Mouse (Mus musculus) neural tube, embryonic 14.5 days (tissue): ENCODE measurements at regions not wholly inside any gene's neighbourhood (a gene's known extent, or its start where the extent isn't known, plus 50 kb on each side); places are given as distances from the start of the nearest gene placed in this dataset.

Source experiments
- ATAC-seq: fragments of 200-750 bp; cut with Nextera tagmentation; 2 replicates; pipeline ENCODE4 v1.8.0; 2017; ENCODE audit warnings: low read depth, mild to moderate bottlenecking, moderate TSS enrichment, moderate library complexity
- H3K27ac ChIP-seq: fragments of 300-500 bp; sonication (generic); 2 replicates; pipeline ENCODE4 v1.5.1; 2014; ENCODE audit warnings: low read depth, mild to moderate bottlenecking, control low read depth, low read length, moderate library complexity, mixed read lengths
- H3K27me3 ChIP-seq: fragments of 300-500 bp; sonication (generic); 2 replicates; pipeline ENCODE4 v1.6.1; 2014; ENCODE audit warnings: low read length; ENCODE audit not compliant: control insufficient read depth, insufficient read depth
- H3K36me3 ChIP-seq: fragments of 300-500 bp; sonication (generic); 2 replicates; pipeline ENCODE4 v1.6.1; 2014; ENCODE audit warnings: low read length, mixed read lengths; ENCODE audit not compliant: control insufficient read depth, insufficient read depth
- H3K4me1 ChIP-seq: fragments of 300-500 bp; sonication (generic); 2 replicates; pipeline ENCODE4 v1.6.1; 2014; ENCODE audit warnings: low read length; ENCODE audit not compliant: control insufficient read depth, insufficient read depth
- H3K4me2 ChIP-seq: fragments of 300-500 bp; sonication (generic); 2 replicates; pipeline ENCODE4 v1.6.1; 2014; ENCODE audit warnings: mild to moderate bottlenecking, low read depth, low read length, control low read depth
- H3K4me3 ChIP-seq: fragments of 300-500 bp; sonication (generic); 2 replicates; pipeline ENCODE4 v1.5.1; 2014; ENCODE audit warnings: low read depth, low read length, control low read depth, mixed read lengths
- H3K9ac ChIP-seq: fragments of 300-500 bp; sonication (generic); replicated peaks from 2 replicates; pipeline ENCODE4 v1.6.1; 2014; ENCODE audit warnings: low read depth, mild to moderate bottlenecking, control low read depth, low read length, mixed read lengths
- H3K9me3 ChIP-seq: fragments of 300-500 bp; sonication (generic); 2 replicates; pipeline ENCODE4 v1.6.1; 2016; ENCODE audit warnings: low read length; ENCODE audit not compliant: control insufficient read depth
- WGBS: fragments of 180-500 bp; shearing (Covaris S2); extraction: QIAGEN DNeasy Blood & Tissue Kit; methylation state at CpG from one replicate; pipeline ENCODE4 v1.1.7; 2014; 5-methylcytosine and 5-hydroxymethylcytosine counted together

DNA sequence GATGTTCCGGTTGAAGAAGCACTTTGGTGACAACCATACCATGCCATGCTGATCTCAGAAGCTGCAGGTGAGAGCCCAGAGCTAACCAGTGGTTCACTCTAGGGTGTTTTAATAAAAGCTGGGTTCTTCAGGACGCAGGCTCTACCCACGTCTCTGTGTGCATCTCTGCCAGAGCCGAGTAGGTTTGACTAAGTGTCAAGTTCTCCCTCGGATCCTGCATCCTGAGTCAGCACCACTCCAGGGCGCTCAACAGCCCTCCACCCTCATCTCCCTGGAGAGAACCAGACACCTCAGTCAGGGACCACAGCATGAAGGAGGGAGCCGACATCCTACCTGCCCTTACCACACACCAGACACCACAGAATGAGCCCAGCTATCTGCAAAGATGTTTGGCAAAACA, 134.0 kb upstream of the Hdac4 start:
- Histone ChIP-seq H3K9me3 (no peaks in the 10 kb centered on the region), H3K27me3 (no peaks in the 10 kb centered on the region), H3K27ac (no peak overlapping the region), H3K4me3 (no peak overlapping the region), H3K4me2 (no peak overlapping the region), H3K9ac (no peak overlapping the region), H3K36me3 (no peaks in the 10 kb centered on the region), H3K4me1 (no peaks in the 10 kb centered on the region)
- WGBS = 85% methylated on average over 7 of the region's 7 CpGs
- ATAC-seq = no peak

DNA sequence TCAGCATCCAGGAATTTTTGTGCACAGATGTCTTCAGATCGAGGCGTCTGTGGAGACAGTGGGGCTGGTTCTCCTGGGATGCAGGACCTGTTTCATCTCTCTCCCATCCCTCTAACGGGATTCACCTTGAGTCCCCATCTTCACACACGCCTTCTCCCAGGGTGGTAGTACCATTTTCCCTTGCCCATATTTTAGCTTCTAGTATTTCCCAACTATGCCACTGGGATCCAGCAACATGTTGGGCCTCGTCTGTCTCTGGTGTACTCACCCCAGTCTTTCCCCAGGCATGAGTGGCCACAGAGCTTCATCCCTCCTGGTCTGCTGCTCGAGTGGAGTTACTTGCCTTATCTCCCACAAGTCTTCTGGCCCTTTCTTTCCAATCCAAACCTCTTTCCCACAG, 131.6 kb upstream of the Hdac4 start:
- 95% methylated on average over 6 of the region's 6 CpGs for WGBS

DNA sequence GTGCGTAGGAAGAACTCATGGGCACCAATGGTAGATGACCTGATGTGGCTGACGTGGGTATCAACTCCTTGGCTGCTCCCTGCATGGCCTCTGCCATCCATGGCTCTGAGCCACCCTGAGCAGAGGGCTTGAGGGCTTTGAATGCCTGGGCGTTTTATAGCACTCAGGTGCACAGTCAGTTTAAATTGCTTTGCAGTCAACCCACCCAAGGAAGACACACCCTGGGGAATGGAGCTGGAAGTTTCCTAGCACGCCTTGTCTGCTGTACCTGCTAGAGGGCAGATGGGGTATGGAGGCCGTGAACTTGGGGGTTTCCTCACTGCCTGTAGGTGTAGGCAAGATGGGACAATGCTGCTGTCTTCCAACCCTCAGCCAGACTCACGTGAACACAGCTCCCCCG, 129.8 kb upstream of the Hdac4 start:
- no peak overlapping the region for H3K27ac ChIP-seq
- H3K27me3 ChIP-seq = no peaks in the 10 kb centered on the region
- H3K9me3 ChIP-seq = no peaks in the 10 kb centered on the region
- ATAC-seq = no peak
- H3K4me2 ChIP-seq = no peak overlapping the region
- no peak overlapping the region for H3K4me3 ChIP-seq
- 85% methylated on average over 7 of the region's 7 CpGs for WGBS
- H3K4me1 ChIP-seq = no peaks in the 10 kb centered on the region
- H3K9ac ChIP-seq = no peak overlapping the region
- H3K36me3 ChIP-seq = no peaks in the 10 kb centered on the region

More for the DNA sequence above, 131.6 kb upstream of the Hdac4 start:
- no peak overlapping the region for H3K4me2 ChIP-seq
- no peak overlapping the region for H3K4me3 ChIP-seq
- H3K9me3 ChIP-seq = no peaks in the 10 kb centered on the region
- no peaks in the 10 kb centered on the region for H3K4me1 ChIP-seq
- H3K36me3 ChIP-seq = no peaks in the 10 kb centered on the region
- H3K27ac ChIP-seq = no peak overlapping the region
- no peaks in the 10 kb centered on the region for H3K27me3 ChIP-seq
- H3K9ac ChIP-seq = no peak overlapping the region
- ATAC-seq = no peak

DNA sequence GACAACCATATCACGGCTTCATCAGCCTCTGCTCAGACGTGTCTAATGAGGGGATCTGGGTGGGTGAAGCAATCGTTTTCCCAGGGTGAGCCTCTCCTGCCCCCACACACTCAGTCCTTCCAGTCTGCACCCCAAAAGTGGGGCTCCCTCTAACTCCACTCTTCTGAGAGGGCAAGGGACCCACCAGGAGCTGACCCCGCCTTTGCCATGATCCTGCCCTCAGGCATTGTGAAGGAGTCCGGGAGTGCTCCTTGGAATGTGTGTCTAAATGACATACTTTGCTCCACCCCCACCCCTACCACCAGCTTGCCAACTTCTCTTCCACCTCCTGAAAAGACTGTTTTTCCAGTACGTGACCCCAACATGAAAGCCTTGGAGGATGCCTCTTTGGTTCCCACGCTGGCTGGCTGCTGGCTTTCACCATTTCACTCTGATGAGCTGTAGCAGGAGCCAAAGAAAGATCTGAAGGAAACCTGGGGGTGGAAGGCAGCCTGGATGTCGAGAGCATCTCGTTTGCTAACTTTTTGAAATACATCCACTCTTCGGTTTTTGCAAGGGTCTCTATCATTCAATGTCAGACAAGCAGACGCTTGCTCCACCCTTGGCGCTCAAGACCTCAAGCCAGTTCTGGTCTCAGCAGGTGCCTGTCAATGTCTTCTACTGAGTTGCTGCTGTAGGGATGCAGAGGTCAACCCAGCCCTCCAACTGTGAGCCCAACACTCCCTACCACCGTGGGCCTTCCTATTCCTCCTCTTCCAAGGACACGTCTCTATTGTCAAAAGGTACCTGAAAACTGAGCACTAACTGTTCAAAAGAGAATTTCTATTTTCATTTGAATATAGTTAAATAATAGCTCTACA, 128.8 kb upstream of the Hdac4 start:
- no peaks in the 10 kb centered on the region for H3K4me1 ChIP-seq
- WGBS = 55% methylated on average over 14 of the region's 14 CpGs
- H3K4me3 ChIP-seq = no peak overlapping the region
- no peaks in the 10 kb centered on the region for H3K9me3 ChIP-seq
- no peak overlapping the region for H3K27ac ChIP-seq
- no peak for ATAC-seq
- no peaks in the 10 kb centered on the region for H3K36me3 ChIP-seq
- no peak overlapping the region for H3K4me2 ChIP-seq
- H3K27me3 ChIP-seq = no peaks in the 10 kb centered on the region
- no peak overlapping the region for H3K9ac ChIP-seq

DNA sequence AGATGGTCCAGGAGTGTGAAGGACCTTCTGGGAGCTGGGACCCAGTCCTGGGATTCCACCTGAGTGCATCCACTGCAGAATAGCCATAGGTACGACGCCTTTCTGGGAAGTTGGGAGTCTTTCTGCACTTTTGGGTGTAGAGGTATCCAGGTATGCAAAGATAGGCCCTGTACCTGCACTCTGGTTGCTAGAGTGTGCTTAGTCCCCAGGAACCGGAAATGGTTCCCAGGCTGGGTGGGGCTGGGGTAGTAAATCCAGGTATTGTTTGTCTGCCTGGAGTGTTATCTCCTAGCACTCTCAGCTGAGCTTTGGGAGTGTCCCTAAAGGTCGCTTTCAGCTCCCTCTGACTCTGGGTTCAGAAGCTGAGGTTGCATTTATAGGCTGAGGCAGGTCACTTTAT, 121.6 kb upstream of the Hdac4 start:
- H3K4me1 ChIP-seq = no peaks in the 10 kb centered on the region
- no peak overlapping the region for H3K27ac ChIP-seq
- no peaks in the 10 kb centered on the region for H3K27me3 ChIP-seq
- no peaks in the 10 kb centered on the region for H3K36me3 ChIP-seq
- H3K9me3 ChIP-seq = no peaks in the 10 kb centered on the region
- no peak overlapping the region for H3K4me3 ChIP-seq
- H3K9ac ChIP-seq = no peak overlapping the region
- no peak for ATAC-seq
- WGBS = 92% methylated on average over 4 of the region's 4 CpGs
- no peak overlapping the region for H3K4me2 ChIP-seq

DNA sequence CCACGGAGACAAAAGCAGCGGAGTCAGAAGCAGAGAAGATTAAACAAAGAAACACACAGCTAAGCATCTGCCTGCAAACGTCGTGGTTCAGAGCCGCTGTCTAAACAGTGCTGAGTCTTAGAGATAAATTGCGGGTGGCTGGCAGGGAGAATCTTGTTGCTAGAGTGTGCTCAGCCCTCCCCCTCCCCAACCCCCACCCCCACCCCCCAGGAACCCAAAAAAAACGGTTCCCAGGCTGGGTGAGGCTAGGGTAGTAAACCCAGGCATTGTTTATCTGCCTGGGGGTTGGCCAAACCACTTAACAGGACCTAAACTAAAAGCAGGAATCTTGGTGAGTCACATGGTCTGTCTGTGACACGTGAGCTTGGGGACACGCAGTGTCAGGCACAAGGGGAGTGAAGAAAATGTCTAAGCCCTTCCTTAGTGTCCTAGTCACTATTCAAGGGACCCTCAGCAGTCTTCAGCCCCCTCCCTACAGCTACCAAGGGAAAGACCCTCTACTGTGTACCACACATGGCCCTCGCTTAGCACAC, 120.8 kb upstream of the Hdac4 start:
- Histone ChIP-seq H3K9ac (no peak overlapping the region), H3K36me3 (no peaks in the 10 kb centered on the region), H3K4me3 (no peak overlapping the region), H3K9me3 (no peaks in the 10 kb centered on the region), H3K27me3 (no peaks in the 10 kb centered on the region), H3K4me2 (no peak overlapping the region), H3K27ac (peak overlapping the region; percentile 39; the same call in 1 of the 2 replicates), H3K4me1 (no peaks in the 10 kb centered on the region)
- WGBS = 13% methylated on average over 10 of the region's 10 CpGs
- peak; percentile 57 for ATAC-seq

DNA sequence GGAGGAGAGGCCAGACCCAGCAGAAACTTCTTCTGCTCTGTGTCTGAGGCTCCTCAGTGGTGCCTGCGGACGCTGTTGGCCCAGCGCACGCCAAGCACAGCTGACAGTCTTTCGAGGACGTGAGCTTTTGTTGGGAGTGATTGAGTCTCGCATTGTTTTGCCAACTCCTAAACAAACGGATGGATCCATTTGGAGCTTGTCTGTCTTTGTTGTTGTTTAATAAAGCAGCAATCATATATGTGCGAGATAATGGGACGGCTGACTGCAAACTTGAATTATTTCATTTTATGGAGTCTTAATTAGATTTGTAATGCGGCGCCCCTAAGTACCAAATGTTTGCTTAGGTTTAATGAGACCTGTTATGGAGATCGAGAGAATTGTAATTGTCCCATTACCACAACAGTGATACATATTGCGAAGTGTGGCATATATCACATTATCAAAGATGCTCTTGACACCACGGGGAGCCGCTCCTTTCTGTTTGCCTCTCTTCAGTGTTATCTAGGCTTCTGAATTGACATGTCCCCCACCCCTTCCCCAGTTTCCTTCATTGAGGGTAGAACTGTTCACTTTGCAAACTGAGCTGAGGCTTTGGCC, 117.6 kb upstream of the Hdac4 start:
- no peak overlapping the region for H3K4me2 ChIP-seq
- no peaks in the 10 kb centered on the region for H3K36me3 ChIP-seq
- H3K27ac ChIP-seq = no peak overlapping the region
- ATAC-seq = peak; percentile 76; the same call in 1 of the 2 replicates
- H3K4me1 ChIP-seq = no peaks in the 10 kb centered on the region
- no peak overlapping the region for H3K4me3 ChIP-seq
- no peak overlapping the region for H3K9ac ChIP-seq
- H3K27me3 ChIP-seq = no peaks in the 10 kb centered on the region
- 52% methylated on average over 16 of the region's 16 CpGs for WGBS
- no peaks in the 10 kb centered on the region for H3K9me3 ChIP-seq

DNA sequence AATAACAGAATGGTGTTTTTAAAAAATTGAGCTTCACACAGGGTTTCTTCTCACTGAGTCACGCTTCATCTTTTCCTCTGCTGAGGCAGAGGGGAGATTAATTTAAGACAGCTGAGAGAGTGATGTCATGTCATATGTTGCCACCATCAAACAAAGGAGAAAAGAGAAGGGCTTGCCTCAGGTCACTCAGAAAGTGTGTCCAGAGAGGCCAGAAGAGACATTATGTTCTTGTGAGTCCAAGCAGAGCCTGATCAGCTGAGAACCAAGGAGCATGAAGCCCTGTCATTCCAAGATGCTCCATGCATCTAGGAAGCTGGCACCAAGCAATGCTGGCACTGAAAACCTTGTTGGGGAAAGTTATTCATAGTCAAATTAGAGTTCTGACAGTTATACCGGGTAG, 114.4 kb upstream of the Hdac4 start:
- H3K4me2 ChIP-seq = no peak overlapping the region
- WGBS = 89% methylated on average over 2 of the region's 2 CpGs
- H3K27ac ChIP-seq = no peak overlapping the region
- no peaks in the 10 kb centered on the region for H3K27me3 ChIP-seq
- ATAC-seq = no peak
- no peak overlapping the region for H3K9ac ChIP-seq
- no peaks in the 10 kb centered on the region for H3K4me1 ChIP-seq
- no peaks in the 10 kb centered on the region for H3K36me3 ChIP-seq
- no peaks in the 10 kb centered on the region for H3K9me3 ChIP-seq
- no peak overlapping the region for H3K4me3 ChIP-seq

DNA sequence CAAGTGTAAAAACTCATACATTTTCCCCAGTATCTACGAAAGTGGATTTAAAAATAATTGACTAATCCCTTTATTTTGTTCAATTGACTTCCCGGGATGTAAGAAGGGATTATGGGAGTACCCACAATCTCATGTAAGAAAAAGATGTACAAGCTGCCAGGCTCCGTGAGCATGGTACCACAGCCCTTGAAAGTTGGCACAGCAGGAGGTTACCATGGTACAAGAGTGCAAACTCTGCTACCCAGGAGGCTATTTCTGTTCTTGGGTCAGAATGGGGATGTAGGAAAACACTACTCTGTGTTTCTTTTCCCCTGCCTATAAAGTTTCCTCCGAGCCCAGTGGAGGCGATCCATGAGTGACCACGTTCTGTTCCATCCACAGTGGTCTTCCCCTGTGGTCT, 113.9 kb upstream of the Hdac4 start:
- no peaks in the 10 kb centered on the region for H3K36me3 ChIP-seq
- no peak overlapping the region for H3K9ac ChIP-seq
- no peak for ATAC-seq
- no peaks in the 10 kb centered on the region for H3K9me3 ChIP-seq
- H3K4me3 ChIP-seq = no peak overlapping the region
- no peak overlapping the region for H3K27ac ChIP-seq
- WGBS = 88% methylated on average over 6 of the region's 6 CpGs
- no peak overlapping the region for H3K4me2 ChIP-seq
- no peaks in the 10 kb centered on the region for H3K27me3 ChIP-seq
- H3K4me1 ChIP-seq = no peaks in the 10 kb centered on the region
